In the genomic region with DNA sequence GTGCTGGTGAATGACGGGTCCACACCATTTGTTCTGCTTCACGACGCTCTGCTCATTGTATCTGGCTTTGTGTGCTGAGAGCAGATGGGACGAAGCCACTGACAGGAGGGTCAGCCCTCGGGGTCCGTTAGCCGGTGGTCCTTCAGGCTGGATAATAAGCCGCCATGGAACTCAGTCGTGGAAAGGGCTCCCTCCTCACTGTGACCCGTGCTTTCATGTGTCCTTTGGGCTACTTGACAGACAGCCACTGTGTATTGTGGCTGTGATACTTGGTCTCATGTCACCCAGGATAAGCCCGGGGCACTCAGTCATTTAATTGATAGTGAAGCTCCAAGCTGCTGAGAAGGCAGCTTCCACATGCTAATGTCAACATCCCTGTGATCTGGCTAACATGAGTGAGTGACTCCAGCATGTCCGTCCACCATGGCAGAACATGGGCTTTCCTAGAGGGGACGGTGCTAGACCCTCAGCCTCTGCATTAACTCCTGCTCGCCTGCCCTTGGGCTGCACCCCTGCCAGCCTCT, we compare ENCODE assay signal across 17 mouse cellular contexts. TPM values are rescaled to one million over a fixed set of nuclear protein-coding genes. Genes with fewer than 3 reads are reported as not detected.
DNase-seq lines count a peak whose midpoint lies in the region; ATAC-seq and TF ChIP-seq lines count a peak whose summit lies in the region.
"Had no signal": no experiment of that assay in that cellular context is flagged by ENCODE, and none has a peak within 500 bp of the region (broad histone marks: within the 10 kb centered on the region; RNA-seq: fewer than 3 reads in every experiment).

No protein-coding gene starts in this region.

- intact Hi-C loops in left cerebral cortex, postnatal 4 days (cut with DNase I) = no loop called here

- no peak overlapping the region for H3K27ac ChIP-seq in hindbrain, embryonic 14.5 days
- H3K27ac ChIP-seq in midbrain, postnatal 0 days (ENCODE audit: low read depth, low read length) = no peak overlapping the region
- H3K27ac ChIP-seq: heart, embryonic 15.5 days; intestine, embryonic 15.5 days; liver, embryonic 14.5 days; macrophage had no signal

- H3K9ac ChIP-seq in hindbrain, embryonic 14.5 days = no peak overlapping the region
- H3K9ac ChIP-seq in midbrain, postnatal 0 days (replicated peaks; ENCODE audit: low read length, poor library complexity, severe bottlenecking) = no peak overlapping the region
- H3K9ac ChIP-seq: heart, embryonic 15.5 days; intestine, embryonic 15.5 days; liver, embryonic 14.5 days had no signal

- no peaks in the 10 kb centered on the region for H3K4me1 ChIP-seq in hindbrain, embryonic 14.5 days (replicated peaks; ENCODE audit: control insufficient read depth, insufficient read depth, low read length)
- no peaks in the 10 kb centered on the region for H3K4me1 ChIP-seq in midbrain, postnatal 0 days (ENCODE audit: insufficient read depth, low read length)
- H3K4me1 ChIP-seq: heart, embryonic 15.5 days; intestine, embryonic 15.5 days had no signal

- no peaks in the 10 kb centered on the region for H3K9me3 ChIP-seq in hindbrain, embryonic 14.5 days (ENCODE audit: control insufficient read depth, low read length)
- H3K9me3 ChIP-seq in midbrain, postnatal 0 days (ENCODE audit: low read length) = no peaks in the 10 kb centered on the region
- H3K9me3 ChIP-seq: heart, embryonic 15.5 days; intestine, embryonic 15.5 days had no signal

- no peak overlapping the region for H3K4me3 ChIP-seq in hindbrain, embryonic 14.5 days (replicated peaks; ENCODE audit: low read length)
- H3K4me3 ChIP-seq in midbrain, postnatal 0 days (ENCODE audit: low read depth, low read length) = no peak overlapping the region
- H3K4me3 ChIP-seq: heart, embryonic 15.5 days; intestine, embryonic 15.5 days had no signal

- H3K27me3 ChIP-seq in hindbrain, embryonic 14.5 days (ENCODE audit: control insufficient read depth, insufficient read depth, low read length) = peaks cover 56% of the 10 kb centered on the region
- H3K27me3 ChIP-seq in midbrain, postnatal 0 days (ENCODE audit: insufficient read depth, low read length) = no peaks in the 10 kb centered on the region
- H3K27me3 ChIP-seq: heart, embryonic 15.5 days; intestine, embryonic 15.5 days had no signal

- no peak for TF ChIP-seq CTCF in midbrain, postnatal 0 days (IDR thresholded peaks at IDR 0.05)

- WGBS in hindbrain, embryonic 14.5 days = 13% methylated on average over 14 of the region's 14 CpGs
- WGBS in midbrain, postnatal 0 days = 24% methylated on average over 14 of the region's 14 CpGs

- peak; percentile 80; the same call in 1 of the 2 replicates for ATAC-seq in hindbrain, embryonic 14.5 days (ENCODE audit: low FRiP score)
- no peak for ATAC-seq in midbrain, postnatal 0 days (ENCODE audit: low FRiP score)
- ATAC-seq: CD4-positive, CD25-positive, alpha-beta regulatory T cell, adult 4 months; intestine, embryonic 15.5 days had no signal

- no peaks in the 10 kb centered on the region for H3K36me3 ChIP-seq in hindbrain, embryonic 14.5 days (replicated peaks; ENCODE audit: control insufficient read depth, insufficient read depth)
- no peaks in the 10 kb centered on the region for H3K36me3 ChIP-seq in midbrain, postnatal 0 days (ENCODE audit: insufficient read depth, low read length)
- H3K36me3 ChIP-seq: heart, embryonic 15.5 days; intestine, embryonic 15.5 days had no signal

- H3K4me2 ChIP-seq in hindbrain, embryonic 14.5 days (replicated peaks) = no peak overlapping the region
- H3K4me2 ChIP-seq in midbrain, postnatal 0 days (ENCODE audit: low read depth, low read length, poor library complexity, severe bottlenecking) = no peak overlapping the region
- H3K4me2 ChIP-seq: heart, embryonic 15.5 days; intestine, embryonic 15.5 days had no signal

- DNase-seq in left cerebral cortex, postnatal 4 days = peak; percentile 65
- DNase-seq in left cerebral cortex, adult 8-10 months (ENCODE audit: low spot score in 2 of 2) = no peak
- DNase-seq in hindbrain, embryonic 14.5 days (ENCODE audit: low spot score) = no peak
- peak; percentile 55 for DNase-seq in midbrain, postnatal 0 days (ENCODE audit: low spot score)
- no peak for DNase-seq in adrenal gland, adult 8-10 months
- DNase-seq in spleen, postnatal 4 days (ENCODE audit: low spot score in 2 of 2) = no peak
- DNase-seq in natural killer cell, adult 2 months (ENCODE audit: low spot score in 2 of 2) = no peak
- DNase-seq: thymus, postnatal 25 days had no signal

RNA-seq across cellular contexts. Expression of gene A230072I06Rik, which starts 10.3 kb away (rescaled TPM):
- under 1 TPM in 1 of 2 experiments, not detected in 1; 0.44 TPM for total RNA-seq in left cerebral cortex, postnatal 4 days (2021)
- not detected for total RNA-seq in left cerebral cortex, adult 8-10 months (2022)
- not detected in 2 replicates for polyA plus RNA-seq in hindbrain, embryonic 14.5 days (2014; fragmentation: Nextera tagmentation; extraction: Ambion mirVana)
- total RNA-seq in midbrain, postnatal 0 days (2014; rRNA removed) = 0.24 TPM in 1 of 2 replicates, not detected in the other
- not detected in 2 replicates for polyA plus RNA-seq in midbrain, postnatal 0 days (2015; fragmentation: Nextera tagmentation; extraction: Ambion mirVana)
- total RNA-seq in adrenal gland, adult 8-10 months (2022) = not detected
- total RNA-seq: common myeloid progenitor, adult 5-6 weeks; gastrocnemius, postnatal 4 days; layer of hippocampus, adult 8-10 months; left cerebral cortex, postnatal 36 days had no signal
- polyA plus RNA-seq: CD4-positive, CD25-positive, alpha-beta regulatory T cell, adult 4 months; heart, embryonic 15.5 days; intestine, embryonic 15.5 days; liver, embryonic 14.5 days; macrophage had no signal

Comparison
In these comparisons a context has a peak if more than half of its experiments do, and no peak if none do; other contexts are left out.
1. DNase-seq: peak in left cerebral cortex, postnatal 4 days (single experiment) and midbrain, postnatal 0 days (single experiment); none in left cerebral cortex, adult 8-10 months (0 of 2), hindbrain, embryonic 14.5 days (single experiment), adrenal gland, adult 8-10 months (single experiment), spleen, postnatal 4 days (0 of 2) and natural killer cell, adult 2 months (0 of 2).